ENCODE assay signal across 9 mouse cellular contexts in genomic region chr11:6417490-6417889, GRCm38 (mm10). TPM values are rescaled to one million over a fixed set of nuclear protein-coding genes. Genes with fewer than 3 reads are reported as not detected.
DNase-seq lines count a peak whose midpoint lies in the region; ATAC-seq lines count a peak whose summit lies in the region.
"Had no signal": no experiment of that assay in that cellular context is flagged by ENCODE, and none has a peak within 500 bp of the region (broad histone marks: within the 10 kb centered on the region; RNA-seq: fewer than 3 reads in every experiment).

No protein-coding gene starts in this region.

- H3K27ac ChIP-seq in kidney, embryonic 15.5 days, result no peak overlapping the region
- H3K27ac ChIP-seq in embryonic facial prominence, embryonic 11.5 days (replicated peaks; ENCODE audit: low read depth, low read length), result no peak overlapping the region
- H3K27ac ChIP-seq in intestine, embryonic 14.5 days (ENCODE audit: low read depth), result no peak overlapping the region
- H3K27ac ChIP-seq in midbrain, embryonic 16.5 days (ENCODE audit: low read length), result no peak overlapping the region

- H3K27me3 ChIP-seq in kidney, embryonic 15.5 days, result no peaks in the 10 kb centered on the region
- no peaks in the 10 kb centered on the region for H3K27me3 ChIP-seq in embryonic facial prominence, embryonic 11.5 days (ENCODE audit: control insufficient read depth, insufficient read depth, low read length)
- H3K27me3 ChIP-seq in intestine, embryonic 14.5 days (replicated peaks; ENCODE audit: control insufficient read depth, insufficient read depth, low read length), result no peaks in the 10 kb centered on the region
- no peaks in the 10 kb centered on the region for H3K27me3 ChIP-seq in midbrain, embryonic 16.5 days (ENCODE audit: control insufficient read depth, insufficient read depth, low read depth, low read length)

- H3K36me3 ChIP-seq in kidney, embryonic 15.5 days, result peaks cover 48% of the 10 kb centered on the region
- peaks cover 17% of the 10 kb centered on the region for H3K36me3 ChIP-seq in embryonic facial prominence, embryonic 11.5 days (replicated peaks; ENCODE audit: control insufficient read depth, insufficient read depth, low read depth, low read length)
- peaks cover 41% of the 10 kb centered on the region for H3K36me3 ChIP-seq in intestine, embryonic 14.5 days (ENCODE audit: control insufficient read depth, insufficient read depth, low read length)
- H3K36me3 ChIP-seq in midbrain, embryonic 16.5 days (ENCODE audit: control insufficient read depth, insufficient read depth, low read length), result peaks cover 22% of the 10 kb centered on the region

- DNase-seq in kidney, postnatal 36 days, result no peak
- no peak for DNase-seq in embryonic facial prominence, embryonic 11.5 days (ENCODE audit: low spot score)
- no peak for DNase-seq in intestine, embryonic 14.5 days (ENCODE audit: low spot score)
- DNase-seq in left cerebral cortex, postnatal 25 days (ENCODE audit: low spot score in 2 of 2), result no peak
- no peak for DNase-seq in MN1 (ENCODE audit: low spot score)
- no peak for DNase-seq in right cerebral cortex, postnatal 4 days
- DNase-seq: right cerebral cortex, postnatal 14 days had no signal

- intact Hi-C loops in left cerebral cortex, postnatal 25 days (cut with DNase I), result no loop called here

- no peaks in the 10 kb centered on the region for H3K9me3 ChIP-seq in kidney, embryonic 15.5 days (replicated peaks)
- no peaks in the 10 kb centered on the region for H3K9me3 ChIP-seq in embryonic facial prominence, embryonic 11.5 days (replicated peaks; ENCODE audit: control insufficient read depth, low read length)
- no peaks in the 10 kb centered on the region for H3K9me3 ChIP-seq in intestine, embryonic 14.5 days (ENCODE audit: control insufficient read depth, low read length)
- H3K9me3 ChIP-seq in midbrain, embryonic 16.5 days (replicated peaks; ENCODE audit: control insufficient read depth, low read length, poor library complexity, severe bottlenecking), result no peaks in the 10 kb centered on the region

- ATAC-seq in kidney, embryonic 15.5 days (replicated peaks; ENCODE audit: low FRiP score), result no peak
- ATAC-seq in embryonic facial prominence, embryonic 11.5 days (replicated peaks; ENCODE audit: insufficient number of reproducible peaks, low FRiP score, low TSS enrichment, low read depth), result no peak
- ATAC-seq in intestine, embryonic 14.5 days (replicated peaks; ENCODE audit: low FRiP score, low TSS enrichment, low read depth), result no peak
- ATAC-seq in midbrain, embryonic 16.5 days, result no peak

- peak overlapping the region; percentile 98 for H3K4me3 ChIP-seq in kidney, embryonic 15.5 days (replicated peaks)
- H3K4me3 ChIP-seq in embryonic facial prominence, embryonic 11.5 days (ENCODE audit: low read depth, low read length), result peak overlapping the region; percentile 78
- peak overlapping the region; percentile 97 for H3K4me3 ChIP-seq in intestine, embryonic 14.5 days (ENCODE audit: low read depth, low read length)
- peak overlapping the region; percentile 98 for H3K4me3 ChIP-seq in midbrain, embryonic 16.5 days (ENCODE audit: low read depth, low read length)

- peaks cover 26% of the 10 kb centered on the region for H3K4me1 ChIP-seq in kidney, embryonic 15.5 days
- no peaks in the 10 kb centered on the region for H3K4me1 ChIP-seq in embryonic facial prominence, embryonic 11.5 days (ENCODE audit: control insufficient read depth, insufficient read depth, low read length)
- H3K4me1 ChIP-seq in intestine, embryonic 14.5 days (replicated peaks; ENCODE audit: control insufficient read depth, insufficient read depth, low read length), result peaks cover 16% of the 10 kb centered on the region
- H3K4me1 ChIP-seq in midbrain, embryonic 16.5 days (ENCODE audit: control insufficient read depth, insufficient read depth, low read length), result peaks cover 23% of the 10 kb centered on the region

- H3K9ac ChIP-seq in kidney, embryonic 15.5 days, result peak overlapping the region; percentile 97
- peak overlapping the region; percentile 83; the same call in 1 of the 2 replicates for H3K9ac ChIP-seq in embryonic facial prominence, embryonic 11.5 days (replicated peaks; ENCODE audit: low read length)
- peak overlapping the region; percentile 99 for H3K9ac ChIP-seq in intestine, embryonic 14.5 days (ENCODE audit: low read length)
- 0 out of 2 replicates have a peak overlapping the region, but pooled peaks have one; percentile 99 for H3K9ac ChIP-seq in midbrain, embryonic 16.5 days (ENCODE audit: low read depth, low read length)

- H3K4me2 ChIP-seq in kidney, embryonic 15.5 days, result peak overlapping the region; percentile 85
- H3K4me2 ChIP-seq in embryonic facial prominence, embryonic 11.5 days (ENCODE audit: low read depth, low read length), result peak overlapping the region; percentile 73
- peak overlapping the region; percentile 100 for H3K4me2 ChIP-seq in intestine, embryonic 14.5 days (ENCODE audit: low read length)
- H3K4me2 ChIP-seq in midbrain, embryonic 16.5 days (ENCODE audit: low read length), result peak overlapping the region; percentile 95

RNA-seq across cellular contexts. Expression of gene Ppia, which starts 2.2 kb away (rescaled TPM):
- 5,533 and 6,211 TPM in 2 replicates for polyA plus RNA-seq in kidney, embryonic 15.5 days (2015; fragmentation: Nextera tagmentation; extraction: Ambion mirVana)
- 5,819 and 6,203 TPM in 2 replicates for polyA plus RNA-seq in embryonic facial prominence, embryonic 11.5 days (2014; fragmentation: Nextera tagmentation; extraction: Ambion mirVana)
- 5,694 and 5,748 TPM in 2 replicates for polyA plus RNA-seq in intestine, embryonic 14.5 days (2014; fragmentation: Nextera tagmentation; extraction: Ambion mirVana)
- polyA plus RNA-seq in midbrain, embryonic 16.5 days (2015; fragmentation: Nextera tagmentation; extraction: Ambion mirVana), result 3,917 and 4,008 TPM in 2 replicates
- total RNA-seq in left cerebral cortex, postnatal 25 days (2021), result 1,000 to 10,000 TPM; 1,922 to 2,079 TPM

RNA-seq across cellular contexts. Expression of gene H2afv, which starts 26.8 kb away (rescaled TPM):
- polyA plus RNA-seq in kidney, embryonic 15.5 days (2015; fragmentation: Nextera tagmentation; extraction: Ambion mirVana), result 552 and 602 TPM in 2 replicates
- polyA plus RNA-seq in embryonic facial prominence, embryonic 11.5 days (2014; fragmentation: Nextera tagmentation; extraction: Ambion mirVana), result 853 and 854 TPM in 2 replicates
- polyA plus RNA-seq in intestine, embryonic 14.5 days (2014; fragmentation: Nextera tagmentation; extraction: Ambion mirVana), result 510 and 552 TPM in 2 replicates
- polyA plus RNA-seq in midbrain, embryonic 16.5 days (2015; fragmentation: Nextera tagmentation; extraction: Ambion mirVana), result 203 and 224 TPM in 2 replicates
- total RNA-seq in left cerebral cortex, postnatal 25 days (2021), result 10 to 100 TPM; 32.3 to 32.6 TPM

RNA-seq across cellular contexts. Expression of gene Zmiz2, which starts 28.6 kb away (rescaled TPM):
- polyA plus RNA-seq in kidney, embryonic 15.5 days (2015; fragmentation: Nextera tagmentation; extraction: Ambion mirVana), result 11.4 and 12.4 TPM in 2 replicates
- polyA plus RNA-seq in embryonic facial prominence, embryonic 11.5 days (2014; fragmentation: Nextera tagmentation; extraction: Ambion mirVana), result 9.0 and 9.6 TPM in 2 replicates
- polyA plus RNA-seq in intestine, embryonic 14.5 days (2014; fragmentation: Nextera tagmentation; extraction: Ambion mirVana), result 14.0 and 14.2 TPM in 2 replicates
- 30.2 and 33.4 TPM in 2 replicates for polyA plus RNA-seq in midbrain, embryonic 16.5 days (2015; fragmentation: Nextera tagmentation; extraction: Ambion mirVana)
- total RNA-seq in left cerebral cortex, postnatal 25 days (2021), result 100 to 1,000 TPM; 215 to 216 TPM

RNA-seq across cellular contexts. Expression of gene Purb, which starts 58.2 kb away (rescaled TPM):
- polyA plus RNA-seq in kidney, embryonic 15.5 days (2015; fragmentation: Nextera tagmentation; extraction: Ambion mirVana), result 29.2 and 29.6 TPM in 2 replicates
- 14.8 and 15.8 TPM in 2 replicates for polyA plus RNA-seq in embryonic facial prominence, embryonic 11.5 days (2014; fragmentation: Nextera tagmentation; extraction: Ambion mirVana)
- polyA plus RNA-seq in intestine, embryonic 14.5 days (2014; fragmentation: Nextera tagmentation; extraction: Ambion mirVana), result 25.7 and 26.2 TPM in 2 replicates
- 11.2 and 11.7 TPM in 2 replicates for polyA plus RNA-seq in midbrain, embryonic 16.5 days (2015; fragmentation: Nextera tagmentation; extraction: Ambion mirVana)
- 100 to 1,000 TPM; 294 to 301 TPM for total RNA-seq in left cerebral cortex, postnatal 25 days (2021)
